Mouse (Mus musculus): ENCODE results near the gene Ctsw.
"Not testable (repeated sequence)": the region's sequence is repeated elsewhere in the genome, so short reads cannot be mapped to it uniquely, and the experiment has no call there.

Gene Ctsw

DNA sequence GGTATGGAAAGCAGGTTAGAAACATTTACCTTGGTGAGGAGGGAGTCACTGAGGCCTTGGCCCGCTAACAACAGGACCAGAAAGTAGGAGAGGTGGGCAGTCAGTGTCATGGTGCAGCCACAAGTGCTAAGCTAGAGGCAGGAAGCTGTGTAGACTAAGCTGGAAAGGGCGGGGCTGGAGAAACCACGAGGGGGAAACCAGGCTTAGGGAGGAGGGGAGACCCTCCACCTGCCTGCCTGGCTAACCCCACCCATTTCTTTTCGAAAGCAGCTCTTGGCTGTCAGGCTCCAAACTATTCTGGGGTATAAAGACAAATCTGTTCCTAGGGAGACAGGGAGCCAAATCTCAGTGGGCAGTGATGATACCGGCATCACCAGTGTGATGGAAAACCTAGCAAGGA lies at the start of gene Ctsw:
Ctsw (minus strand) TSS at position 134 of the 400 bp plus-strand sequence.
- no peak for DNase-seq (ENCODE audit: low spot score in 2 of 2)

DNA sequence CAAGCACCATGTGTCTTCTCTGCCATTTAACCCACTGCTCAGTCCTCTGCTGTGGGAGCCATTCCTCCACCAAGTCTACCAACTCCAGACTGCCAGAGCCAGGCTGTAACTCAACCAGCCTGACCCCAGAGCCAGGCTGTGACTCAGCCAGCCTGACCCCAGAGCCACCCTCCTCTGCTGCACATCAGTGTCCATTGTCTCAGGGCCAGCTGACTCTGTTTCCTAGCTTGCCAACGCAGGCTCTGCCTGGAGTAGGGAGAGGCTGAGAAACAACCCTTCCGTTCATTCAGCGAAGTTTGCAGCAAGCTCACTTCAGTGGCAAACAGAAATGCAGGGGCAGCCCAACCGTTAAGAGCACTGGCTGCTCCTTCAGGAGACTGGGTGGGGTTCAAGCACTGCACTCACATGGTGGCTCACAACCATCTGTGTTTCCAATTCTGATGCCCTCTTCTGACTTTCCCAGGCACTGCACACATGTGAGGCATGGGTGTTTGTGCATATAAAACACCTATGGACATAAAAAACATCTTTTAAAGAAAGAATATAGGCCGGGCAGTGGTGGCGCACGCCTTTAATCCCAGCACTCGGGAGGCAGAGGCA lies 48.7 kb upstream of the Ctsw start:
- DNase-seq (ENCODE audit: low spot score in 2 of 2), result no peak

- no peak for DNase-seq (ENCODE audit: low spot score in 2 of 2)
Observed at GRCm38 (mm10) chr19:5515840-5516777, 47.8 kb upstream of the Ctsw start.

DNA sequence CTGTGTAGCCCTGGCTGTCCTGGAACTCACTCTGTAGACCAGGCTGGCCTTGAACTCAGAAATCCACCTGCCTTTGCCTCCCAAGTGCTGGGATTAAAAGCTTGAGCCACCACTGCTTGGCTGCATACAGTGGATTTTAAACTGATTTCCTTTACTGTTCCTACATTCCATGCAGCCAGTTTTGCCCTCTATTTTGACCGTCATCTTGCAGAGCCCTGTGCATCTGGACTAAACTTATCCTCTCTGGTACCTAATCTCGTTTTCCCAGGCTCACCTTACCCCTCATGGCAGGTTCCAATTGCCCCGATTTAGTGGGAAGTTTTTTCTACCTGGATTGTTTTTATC lies 44.7 kb upstream of the Ctsw start:
- DNase-seq (ENCODE audit: low spot score in 2 of 2), result no peak

- DNase-seq (ENCODE audit: low spot score in 2 of 2), result no peak
Observed at GRCm38 (mm10) chr19:5512091-5513004, 44.0 kb upstream of the Ctsw start.

GRCm38 (mm10) chr19:5511074-5511632 lies 42.8 kb upstream of the Ctsw start:
- no peak for DNase-seq (ENCODE audit: low spot score in 2 of 2)

DNA sequence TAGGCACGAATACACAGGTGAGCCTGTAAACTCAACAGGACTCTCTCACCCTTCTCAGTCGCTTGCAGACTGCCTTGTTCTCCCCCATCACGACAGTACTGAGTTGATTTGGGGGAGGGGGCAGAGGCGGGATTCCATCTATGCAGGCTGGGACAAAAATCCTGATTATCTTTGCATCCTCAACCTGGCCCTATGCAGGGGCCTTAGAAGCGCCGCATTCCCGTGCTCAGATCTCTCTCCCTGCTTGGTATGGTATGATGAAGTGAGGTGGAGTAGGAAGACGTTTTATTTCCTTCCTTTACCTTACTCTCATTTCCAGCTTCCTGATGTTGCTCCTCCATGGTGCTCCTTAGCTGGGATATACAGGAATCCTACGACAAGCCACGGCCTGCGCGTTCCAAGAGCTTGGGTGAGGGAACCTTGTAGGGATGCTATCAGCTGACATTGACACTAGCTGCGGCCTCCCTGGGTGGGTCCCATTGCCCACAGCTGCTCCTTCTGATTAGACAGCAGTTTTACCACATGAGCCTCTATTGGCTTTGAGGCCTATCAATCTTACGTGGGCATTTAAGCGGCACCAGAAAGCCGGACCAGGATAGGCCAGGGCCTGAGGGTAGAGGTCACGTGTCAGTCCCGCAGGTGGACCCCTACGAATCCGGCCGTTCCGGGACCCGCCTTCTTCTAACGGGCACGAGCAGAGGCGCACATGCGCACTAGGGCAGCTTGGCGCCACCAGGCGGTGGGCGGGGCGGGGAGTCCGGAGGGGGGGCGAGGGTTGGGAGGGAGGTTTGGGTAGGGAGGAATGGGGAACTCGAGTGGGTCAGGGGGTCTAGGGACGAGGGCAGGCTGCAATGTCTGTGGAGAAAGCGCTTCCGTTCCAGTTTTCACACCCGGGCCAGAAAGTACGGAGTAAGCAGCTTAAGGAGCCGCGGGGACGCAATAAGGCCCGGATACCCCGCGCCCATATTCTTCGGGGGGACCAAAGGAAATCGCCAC lies 42.0 kb upstream of the Ctsw start, which contains the start of gene Snx32:
Snx32 (minus strand) TSS at position 508 of the 996 bp plus-strand sequence.
- peak; percentile 99 for DNase-seq (ENCODE audit: low spot score in 2 of 2)

DNA sequence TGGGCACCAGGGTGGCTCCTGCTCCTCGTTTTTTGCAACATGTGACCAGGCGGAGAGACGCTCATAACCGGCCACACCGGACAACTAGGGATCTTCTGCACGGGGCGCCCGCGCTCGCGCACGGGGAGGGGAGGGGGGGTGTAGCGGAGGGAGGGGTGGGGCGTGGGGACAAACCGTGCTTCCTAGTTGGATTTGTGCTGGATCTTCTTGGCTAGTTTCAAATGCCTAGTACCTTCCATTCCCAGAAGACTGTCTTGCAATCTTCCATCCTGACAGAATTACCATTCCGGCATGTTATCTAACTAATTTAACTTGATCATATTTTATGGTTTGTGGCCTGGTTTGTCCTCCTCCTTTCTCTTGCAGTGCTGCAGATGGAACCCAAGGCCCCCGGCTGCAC lies 35.4 kb upstream of the Ctsw start, which contains the start of gene 1700020D05Rik:
1700020D05Rik (minus strand) TSS at position 101 of the 400 bp plus-strand sequence.
- no peak for DNase-seq (ENCODE audit: low spot score in 2 of 2)

GRCm38 (mm10) chr19:5500330-5500875 lies 32.1 kb upstream of the Ctsw start:
- no peak for DNase-seq (ENCODE audit: low spot score in 2 of 2)

DNA sequence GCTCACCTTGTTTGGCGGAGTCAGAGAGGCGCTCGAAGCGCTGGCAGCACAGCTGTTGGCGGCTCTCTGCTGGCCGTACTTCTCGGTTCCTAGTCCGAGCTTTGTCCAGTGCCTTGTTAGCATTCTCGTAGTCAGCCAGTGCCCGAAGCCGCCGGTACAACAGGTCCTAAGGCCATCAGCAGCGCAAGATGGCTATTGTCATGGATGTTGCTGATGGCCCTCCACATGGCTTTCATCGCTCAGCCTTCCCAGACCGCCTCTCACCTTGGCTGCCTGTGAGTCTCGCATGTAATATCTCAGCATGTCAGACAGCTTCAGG lies 27.7 kb upstream of the Ctsw start:
- DNase-seq (ENCODE audit: low spot score in 2 of 2), result no peak

GRCm38 (mm10) chr19:5495353-5496051 lies 27.2 kb upstream of the Ctsw start:
- DNase-seq (ENCODE audit: low spot score in 2 of 2), result no peak

DNA sequence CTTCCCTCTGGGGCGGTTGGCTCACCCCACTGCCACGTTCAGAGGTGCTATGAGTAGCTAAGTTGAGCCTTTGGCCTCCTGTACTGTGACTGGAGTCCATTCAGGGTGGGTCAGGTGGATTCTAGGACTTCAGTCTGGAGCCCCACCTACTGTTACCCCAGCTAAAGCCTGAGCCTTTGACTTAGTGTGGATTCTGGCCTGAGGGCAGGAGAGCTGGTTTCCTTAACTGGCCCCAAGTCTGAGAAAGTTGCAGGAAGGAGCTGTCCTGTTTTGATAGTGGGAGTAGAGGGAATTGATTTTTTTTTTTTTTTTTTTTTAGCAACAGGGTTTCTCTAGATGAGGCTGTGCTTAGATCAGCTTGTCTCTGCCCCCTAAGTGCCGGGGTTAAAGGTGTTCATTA lies 26.0 kb upstream of the Ctsw start:
- no peak for DNase-seq (ENCODE audit: low spot score in 2 of 2)

DNA sequence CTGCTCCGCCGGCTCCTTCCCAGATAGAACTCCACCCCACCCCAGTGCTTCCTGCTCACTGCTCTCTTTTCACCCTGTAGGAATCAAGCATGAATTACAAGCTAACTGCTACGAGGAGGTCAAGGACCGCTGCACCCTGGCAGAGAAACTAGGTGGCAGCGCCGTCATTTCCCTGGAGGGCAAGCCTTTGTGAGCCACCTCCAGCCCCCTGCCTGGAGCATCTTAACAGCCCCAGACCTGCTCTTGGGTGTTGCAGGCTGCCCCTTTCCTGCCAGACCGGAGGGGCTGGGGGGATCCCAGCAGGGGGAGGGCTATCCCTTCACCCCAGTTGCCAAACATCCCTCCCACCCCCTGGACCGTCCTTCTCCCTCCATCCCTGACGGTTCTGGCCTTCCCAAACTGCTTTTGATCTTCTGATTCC lies 25.0 kb upstream of the Ctsw start:
- DNase-seq (ENCODE audit: low spot score in 2 of 2), result not testable (repeated sequence)

DNA sequence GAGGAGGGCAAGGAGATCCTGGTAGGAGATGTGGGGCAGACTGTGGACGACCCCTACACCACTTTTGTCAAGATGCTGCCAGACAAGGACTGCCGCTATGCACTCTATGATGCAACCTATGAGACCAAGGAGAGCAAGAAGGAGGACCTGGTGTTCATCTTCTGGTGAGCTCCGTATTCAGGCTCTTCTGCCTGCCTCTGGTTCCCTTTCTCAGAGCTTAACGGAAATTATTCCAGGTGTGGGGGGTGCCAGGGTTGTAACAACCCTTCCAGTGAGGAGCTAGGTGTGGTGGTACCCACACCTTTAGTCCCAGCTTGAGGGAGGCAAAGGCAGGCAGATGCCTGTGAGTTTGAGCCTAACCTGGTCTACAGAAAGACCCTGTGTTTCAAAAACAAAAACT lies 24.3 kb upstream of the Ctsw start:
- peak in 1 of 2 experiments; percentile 6 for DNase-seq (ENCODE audit: low spot score in 2 of 2)

DNA sequence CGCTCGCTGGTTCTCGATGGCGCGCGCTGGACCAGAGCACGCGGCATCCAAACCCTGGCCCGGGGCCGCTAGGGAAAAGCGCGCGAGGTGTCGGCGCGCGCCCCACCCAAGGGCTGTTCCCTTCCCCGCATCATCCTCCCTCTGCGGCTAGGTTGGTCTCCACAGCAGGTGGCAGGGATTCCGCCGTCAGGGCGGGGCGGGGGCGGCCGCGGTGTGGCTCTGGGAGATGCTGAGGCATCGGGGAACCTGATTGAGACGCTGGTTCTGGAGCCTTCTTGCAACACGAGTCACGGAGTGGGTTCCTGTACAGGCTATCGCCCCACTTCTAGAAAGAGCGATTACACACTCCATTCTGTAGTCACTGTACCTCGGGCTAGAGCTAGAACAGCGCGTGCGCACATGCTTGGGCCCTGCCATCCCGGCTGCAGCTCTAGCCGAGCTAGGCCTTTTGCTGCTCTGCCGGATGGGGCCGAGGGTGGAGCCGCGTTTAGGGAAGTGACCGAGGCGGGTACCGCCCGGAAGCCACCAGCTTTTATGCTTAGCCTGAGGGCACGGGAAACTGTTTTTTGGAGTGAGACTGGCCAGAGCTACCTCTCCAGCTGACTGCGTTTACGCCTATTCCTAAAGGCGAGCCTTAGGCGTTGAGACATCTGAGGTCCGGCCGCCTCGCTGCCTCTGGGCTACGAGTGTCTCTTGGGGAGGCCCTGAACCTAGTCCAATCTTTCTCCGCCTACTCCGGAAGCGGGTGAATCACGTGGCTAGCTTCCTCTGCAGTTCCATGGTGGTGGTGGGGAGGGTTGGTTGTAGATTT lies 22.8 kb upstream of the Ctsw start:
- DNase-seq (ENCODE audit: low spot score in 2 of 2), result peak; percentile 72 to 74

DNA sequence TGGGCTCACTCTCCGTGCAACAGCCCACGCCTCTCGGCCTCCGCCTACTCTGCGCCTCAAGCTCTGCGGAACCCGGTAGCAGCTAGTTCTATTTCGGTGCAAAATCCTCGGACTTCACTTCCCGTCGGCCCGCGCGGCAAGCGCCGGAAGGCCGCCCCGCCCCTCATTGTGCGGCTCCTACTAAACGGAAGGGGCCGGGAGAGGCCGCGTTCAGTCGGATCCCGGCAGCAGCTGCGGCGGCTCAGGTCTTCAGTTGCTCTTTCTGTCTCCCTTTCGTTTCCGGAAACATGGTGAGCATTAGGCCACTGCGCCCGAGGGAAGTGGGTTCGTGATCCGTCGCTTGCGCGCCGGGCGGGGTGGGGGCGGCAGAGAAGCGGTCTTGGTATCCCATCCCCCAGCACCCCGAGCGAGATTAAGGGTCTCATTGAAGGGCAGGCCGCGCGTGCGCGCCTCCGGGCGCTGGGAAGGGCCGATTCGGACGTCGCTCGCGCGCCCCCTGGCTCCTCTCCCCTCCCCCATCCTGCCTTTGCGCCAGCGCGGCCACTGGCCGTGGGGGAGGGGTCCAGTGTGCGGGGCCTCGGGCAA lies 22.1 kb upstream of the Ctsw start, which contains the start of gene Cfl1:
Cfl1 (plus strand) TSS at position 143 of the 585 bp plus-strand sequence.
- DNase-seq (ENCODE audit: low spot score in 2 of 2), result peak; percentile 92 to 94

DNA sequence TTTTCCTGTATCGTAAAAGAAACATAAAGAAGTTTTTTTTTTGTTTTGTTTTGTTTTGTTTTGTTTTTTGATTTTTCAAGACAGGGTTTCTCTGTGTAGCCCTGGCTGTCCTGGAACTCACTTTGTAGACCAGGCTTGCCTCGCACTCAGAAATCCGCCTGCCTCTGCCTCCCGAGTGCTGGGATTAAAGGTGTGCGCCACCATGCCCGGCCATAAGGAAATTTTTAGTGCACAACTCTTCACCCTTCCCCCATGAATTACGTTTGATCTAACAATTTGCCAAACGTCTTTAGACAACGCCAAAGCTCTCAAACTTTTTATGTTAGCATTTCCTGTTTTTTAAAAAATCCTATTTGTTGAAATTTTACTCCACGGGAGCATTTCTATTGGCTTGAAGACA lies 21.4 kb upstream of the Ctsw start:
- not testable (repeated sequence) for DNase-seq (ENCODE audit: low spot score in 2 of 2)

All from frontal cortex, postnatal 10 days (tissue).